Mouse (Mus musculus) T-helper 2 cell (primary cell): ENCODE data around the gene Gtpbp1.

Experiments
- in situ Hi-C: fragments of 300-600 bp; cut with MboI, MseI; formaldehyde crosslinking; loops from one replicate; pipeline ENCODE4 v1.15.1; 2025; ENCODE audit warnings: high pct_unique_total_duplicates

Gene Gtpbp1

GRCm38 (mm10) chr15:79723439-79723838 is 32.8 kb downstream of the Gtpbp1 start:
- in situ Hi-C loops: no loop called here

GRCm38 (mm10) chr15:79725190-79725789 is 34.6 kb downstream of the Gtpbp1 start:
- in situ Hi-C loops: no loop called here

- in situ Hi-C loops: no loop called here
Observed at GRCm38 (mm10) chr15:79727840-79728239, 37.2 kb downstream of the Gtpbp1 start.

GRCm38 (mm10) chr15:79728311-79728710 is 37.7 kb downstream of the Gtpbp1 start:
- in situ Hi-C loops: no loop called here

GRCm38 (mm10) chr15:79728731-79729388 is 38.2 kb downstream of the Gtpbp1 start:
- in situ Hi-C loops: no loop called here

- in situ Hi-C loops: no loop called here
Observed at GRCm38 (mm10) chr15:79731554-79731953, 40.9 kb downstream of the Gtpbp1 start.

GRCm38 (mm10) chr15:79733192-79733591 is 42.5 kb downstream of the Gtpbp1 start:
- in situ Hi-C loops: no loop called here

GRCm38 (mm10) chr15:79733640-79734039 is 43.0 kb downstream of the Gtpbp1 start:
- in situ Hi-C loops: no loop called here

GRCm38 (mm10) chr15:79734311-79734710 is 43.7 kb downstream of the Gtpbp1 start:
- in situ Hi-C loops: no loop called here

GRCm38 (mm10) chr15:79740739-79741138 is 50.1 kb downstream of the Gtpbp1 start:
- in situ Hi-C loops: no loop called here

- in situ Hi-C loops: no loop called here
Observed at GRCm38 (mm10) chr15:79741173-79741858, 50.7 kb downstream of the Gtpbp1 start.

GRCm38 (mm10) chr15:79741921-79742705 is 51.5 kb downstream of the Gtpbp1 start, which contains the start of gene Sun2:
Sun2 (minus strand) TSS chr15:79742536.
- in situ Hi-C loops: no loop called here

GRCm38 (mm10) chr15:79742706-79743023 is 52.0 kb downstream of the Gtpbp1 start:
- in situ Hi-C loops: no loop called here

GRCm38 (mm10) chr15:79744001-79744400 is 53.4 kb downstream of the Gtpbp1 start:
- in situ Hi-C loops: no loop called here

GRCm38 (mm10) chr15:79744742-79745141 is 54.1 kb downstream of the Gtpbp1 start:
- in situ Hi-C loops: no loop called here

GRCm38 (mm10) chr15:79745312-79745711 is 54.7 kb downstream of the Gtpbp1 start:
- in situ Hi-C loops: no loop called here

GRCm38 (mm10) chr15:79745883-79746282 is 55.2 kb downstream of the Gtpbp1 start:
- in situ Hi-C loops: no loop called here

- in situ Hi-C loops: no loop called here
Observed at GRCm38 (mm10) chr15:79747998-79748397, 57.4 kb downstream of the Gtpbp1 start.

GRCm38 (mm10) chr15:79749162-79749561 is 58.5 kb downstream of the Gtpbp1 start:
- in situ Hi-C loops: no loop called here

GRCm38 (mm10) chr15:79750266-79750665 is 59.6 kb downstream of the Gtpbp1 start:
- in situ Hi-C loops: no loop called here

- in situ Hi-C loops: no loop called here
Observed at GRCm38 (mm10) chr15:79751772-79752171, 61.1 kb downstream of the Gtpbp1 start.

- in situ Hi-C loops: no loop called here
Observed at GRCm38 (mm10) chr15:79752742-79753419, 62.2 kb downstream of the Gtpbp1 start.
